Mouse (Mus musculus) stomach, postnatal 0 days (tissue): ENCODE results near the gene Rps6kc1.

Source experiments
- CTCF ChIP-seq: IDR thresholded peaks from 2 replicates; pipeline ENCODE4 v1.5.1; 2016; ENCODE audit warnings: antibody characterized with exemption, low read depth, mild to moderate bottlenecking, moderate library complexity
- EP300 ChIP-seq: optimal IDR thresholded peaks from 2 replicates; pipeline ENCODE3; 2016; ENCODE audit warnings: antibody characterized with exemption

- TF ChIP-seq CTCF (no peak), EP300 (no peak)
Measured at GRCm38 (mm10) chr1:190797483-190798058, 114.0 kb downstream of the Rps6kc1 start.
